Mouse (Mus musculus) liver, adult 2 months (tissue): Measurements from ENCODE around the gene Cnst.

Experiments
- CTCF ChIP-seq: fragments of 200-500 bp; IDR thresholded peaks from 2 replicates; pipeline ENCODE4 v1.5.1; 2011; ENCODE audit warnings: low read depth, low read length, control low read depth
- POLR2A ChIP-seq: fragments of 200-500 bp; IDR thresholded peaks from 2 replicates; pipeline ENCODE4 v1.6.1; 2011; ENCODE audit warnings: low read length, control low read depth; ENCODE audit not compliant: insufficient read depth; ENCODE audit errors: extremely low read depth

DNA sequence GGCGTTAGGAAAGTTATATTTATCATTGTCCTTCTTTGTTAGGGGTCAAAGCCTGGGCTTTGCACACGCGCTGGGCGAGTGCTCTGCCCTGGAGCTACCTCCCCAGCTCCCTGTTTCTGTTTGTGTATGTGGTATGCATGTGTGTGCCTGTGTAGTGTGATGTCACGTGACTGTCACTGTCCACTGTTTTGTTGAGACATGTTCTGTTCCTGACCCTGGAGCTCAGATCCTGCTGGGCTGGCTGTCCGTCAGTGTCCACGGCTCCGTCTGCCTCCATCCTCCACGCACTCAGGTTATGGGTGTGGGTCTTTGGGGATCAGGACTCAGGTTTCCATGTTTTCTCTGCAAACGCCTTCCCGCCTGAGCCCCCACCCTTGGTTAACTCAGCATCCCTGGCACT is 2.0 kb downstream of the Cnst start:
- TF ChIP-seq CTCF (no peak), POLR2A (no peak)
